Mouse (Mus musculus) lung, postnatal 0 days (tissue): ENCODE measurements around the gene Cfap73.

Experiments
- CTCF ChIP-seq: IDR thresholded peaks from 2 replicates; pipeline ENCODE4 v1.5.1; 2016; ENCODE audit warnings: antibody characterized with exemption, mild to moderate bottlenecking
- EP300 ChIP-seq: IDR thresholded peaks from 2 replicates; pipeline ENCODE4 v1.6.1; 2016; ENCODE audit warnings: antibody characterized with exemption, mild to moderate bottlenecking, control low read depth

GRCm38 (mm10) chr5:120631128-120631527 lies 2.9 kb downstream of the Cfap73 start:
- TF ChIP-seq CTCF: no peak
- no peak for TF ChIP-seq EP300
